Mouse (Mus musculus): ENCODE results near the gene E2f4. TPM values are rescaled to one million over a fixed set of nuclear protein-coding genes. Genes with fewer than 3 reads are reported as not detected.

Gene E2f4
- total and polyA plus RNA-seq, 3 experiments: 97.9 to 313 (median 98.5) TPM

GRCm38 (mm10) chr8:105264024-105264982 is 33.2 kb upstream of the E2f4 start, which contains the start of the genes Tradd and Fbxl8:
Tradd (minus strand) TSS chr8:105264609.
Fbxl8 (plus strand) TSS chr8:105264648.
- Histone ChIP-seq H3K9ac (ENCODE audit: control insufficient read depth, low read depth, low read length, poor library complexity, severe bottlenecking) (peak within 1 kb of the TSS; percentile 91), H3K36me3 (ENCODE audit: control insufficient read depth in 1 of 2, insufficient read depth in 2 of 2, low read length in 2 of 2) (peaks cover 0 to 25% of the 10 kb centered on the region in 2 experiments; a peak in 2 of 4 replicates), H3K9me3 (replicated peaks; ENCODE audit: insufficient read depth, low read length) (no peaks in the 10 kb centered on the region), H3K4me1 (ENCODE audit: control insufficient read depth in 1 of 2, insufficient read depth in 2 of 2, low read length in 2 of 2) (peaks cover 7 to 38% of the 10 kb centered on the region in 2 experiments), H3K4me3 (ENCODE audit: control insufficient read depth in 1 of 2, insufficient read depth in 1 of 2, low read depth in 2 of 2, low read length in 2 of 2) (peak within 1 kb of the TSS; percentile 84 to 98), H3K27me3 (ENCODE audit: control insufficient read depth in 1 of 2, insufficient read depth in 2 of 2, low read length in 2 of 2) (no peaks in the 10 kb centered on the region), H3K27ac (ENCODE audit: control insufficient read depth, low read depth, low read length) (peak within 1 kb of the TSS; percentile 77), H3K79me2 (ENCODE audit: control insufficient read depth, insufficient read depth, low read length, poor library complexity) (peaks cover 15% of the 10 kb centered on the region)
- peak; percentile 87 for DNase-seq (ENCODE audit: low read depth, low spot score)
- no peak for TF ChIP-seq POLR2AphosphoS5 (IDR thresholded peaks at IDR 0.05; ENCODE audit: borderline replicate concordance, low read depth, low read length)
- TF ChIP-seq TCF12 (IDR thresholded peaks at IDR 0.05; ENCODE audit: low read depth, low read length): peak; percentile 29
- TF ChIP-seq ZMIZ1 (IDR thresholded peaks at IDR 0.05; ENCODE audit: low read depth, low read length): peak; percentile 85; the same call in 1 of the 2 replicates
- TF ChIP-seq RAD21 (IDR thresholded peaks at IDR 0.05; ENCODE audit: low read depth, low read length): no peak
- no peak for TF ChIP-seq ZC3H11A (IDR thresholded peaks at IDR 0.05; ENCODE audit: low read depth, low read length)
- TF ChIP-seq USF1 (IDR thresholded peaks at IDR 0.05; ENCODE audit: low read depth, low read length): no peak
- no peak for TF ChIP-seq MEF2A (IDR thresholded peaks at IDR 0.05; ENCODE audit: extremely low read depth, insufficient replicate concordance, low read depth, low read length, poor library complexity, severe bottlenecking)
- peak; percentile 7; the same call in 1 of the 2 replicates for TF ChIP-seq GATA1 (IDR thresholded peaks at IDR 0.05; ENCODE audit: low read depth, low read length)
- TF ChIP-seq CHD1 (IDR thresholded peaks at IDR 0.05; ENCODE audit: low read depth, low read length): no peak
- TF ChIP-seq MYB (IDR thresholded peaks at IDR 0.05; ENCODE audit: low read depth, low read length): no peak
- TF ChIP-seq HCFC1 (IDR thresholded peaks at IDR 0.05; ENCODE audit: low read depth, low read length): peak; percentile 77
- TF ChIP-seq NELFE (IDR thresholded peaks at IDR 0.05; ENCODE audit: low read depth, low read length): peak; percentile 77
- no peak for TF ChIP-seq ZKSCAN1 (IDR thresholded peaks at IDR 0.05; ENCODE audit: low read depth, low read length)
- peak; percentile 82; the same call in 1 of the 2 replicates for TF ChIP-seq POLR2AphosphoS2 (IDR thresholded peaks at IDR 0.05; ENCODE audit: low read length)
- no peak for TF ChIP-seq GABPA (IDR thresholded peaks at IDR 0.05; ENCODE audit: low read depth, low read length)
- no peak for TF ChIP-seq RCOR1 (IDR thresholded peaks at IDR 0.05; ENCODE audit: low read depth, low read length)
- 0 out of 2 replicates have a peak, but pooled peaks have one; percentile 72 for TF ChIP-seq UBTF (IDR thresholded peaks at IDR 0.05; ENCODE audit: borderline replicate concordance, insufficient read depth, low read depth, low read length)
- TF ChIP-seq ZNF384 (IDR thresholded peaks at IDR 0.05; ENCODE audit: low read depth, low read length): no peak
- TF ChIP-seq MYC (IDR thresholded peaks at IDR 0.05; ENCODE audit: low read depth, low read length): no peak
- no peak for TF ChIP-seq TAL1 (IDR thresholded peaks at IDR 0.05; ENCODE audit: low read length)
- TF ChIP-seq TBP (IDR thresholded peaks at IDR 0.05; ENCODE audit: low read depth, low read length): no peak
- peak; percentile 85 for TF ChIP-seq SIN3A (IDR thresholded peaks at IDR 0.05; ENCODE audit: low read length)
- peak; percentile 98 for TF ChIP-seq ELF1 (IDR thresholded peaks at IDR 0.05; ENCODE audit: low read depth, low read length)
- no peak for TF ChIP-seq BHLHE40 (IDR thresholded peaks at IDR 0.05; ENCODE audit: borderline replicate concordance, low read depth, low read length)
- peak; percentile 73 to 78 for TF ChIP-seq POLR2A (IDR thresholded peaks at IDR 0.05; ENCODE audit: control insufficient read depth in 1 of 2, insufficient read depth in 1 of 2, low read depth in 1 of 2, low read length in 2 of 2, poor library complexity in 1 of 2)
- no peak for TF ChIP-seq MAX (IDR thresholded peaks at IDR 0.05; ENCODE audit: low read length)
- no peak for TF ChIP-seq ETS1 (IDR thresholded peaks at IDR 0.05; ENCODE audit: low read depth, low read length)
- TF ChIP-seq NRF1 (IDR thresholded peaks at IDR 0.05; ENCODE audit: insufficient read depth, low read depth, low read length, poor library complexity, severe bottlenecking): peak; percentile 81
- no peak for TF ChIP-seq KAT2A (conservative IDR thresholded peaks at IDR 0.05; ENCODE audit: low read depth, low read length)
- TF ChIP-seq CHD2 (IDR thresholded peaks at IDR 0.05; ENCODE audit: low read length): no peak
- no peak for TF ChIP-seq SMC3 (IDR thresholded peaks at IDR 0.05; ENCODE audit: low read depth, low read length)
- TF ChIP-seq USF2 (IDR thresholded peaks at IDR 0.05; ENCODE audit: borderline replicate concordance in 1 of 2, insufficient read depth in 1 of 2, low read depth in 1 of 2, low read length in 2 of 2): no peak
- no peak for TF ChIP-seq E2F4 (IDR thresholded peaks at IDR 0.05; ENCODE audit: borderline replicate concordance, low read depth, low read length)
- TF ChIP-seq JUND (IDR thresholded peaks at IDR 0.05; ENCODE audit: low read depth, low read length): no peak
- TF ChIP-seq MXI1 (IDR thresholded peaks at IDR 0.05; ENCODE audit: low read depth, low read length): peak; percentile 82
